Comparison of ENCODE assay signal across 27 mouse cellular contexts in the genomic region with DNA sequence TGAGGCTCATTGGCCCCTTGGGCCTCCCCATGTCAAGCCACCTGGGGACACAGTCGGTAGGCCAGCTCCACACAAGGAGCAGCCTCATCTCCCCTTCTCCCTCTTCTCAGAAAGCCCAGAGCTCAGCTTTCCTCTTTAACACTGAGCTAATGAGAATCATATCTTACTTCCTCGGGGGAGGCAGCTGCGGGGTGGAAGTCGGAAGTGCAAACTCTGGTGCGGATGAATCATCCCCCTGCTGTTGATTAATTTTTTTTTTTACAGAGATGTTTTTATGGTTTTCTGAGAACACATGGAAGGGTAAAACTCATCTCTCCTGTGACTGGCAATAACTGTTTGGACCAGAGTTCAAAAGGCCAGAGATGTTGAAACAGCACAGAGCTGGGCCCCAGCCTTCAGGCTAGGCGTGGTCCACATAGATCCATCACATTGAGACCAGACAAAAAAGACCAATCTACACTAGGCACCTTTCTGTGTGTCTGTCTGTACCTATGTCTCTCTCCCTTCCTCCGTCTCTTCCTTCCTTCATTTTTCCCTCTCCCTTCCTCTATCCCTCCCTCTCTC.
DNase-seq lines count a peak whose midpoint lies in the region; ATAC-seq and TF ChIP-seq lines count a peak whose summit lies in the region.
"Had no signal": no experiment of that assay in that cellular context is flagged by ENCODE, and none has a peak within 500 bp of the region (broad histone marks: within the 10 kb centered on the region; RNA-seq: fewer than 3 reads in every experiment).

No protein-coding gene starts in this region.

- ATAC-seq in liver, postnatal 0 days = peak; percentile 80
- ATAC-seq in stomach, embryonic 14.5 days (ENCODE audit: insufficient number of reproducible peaks, insufficient read depth, low FRiP score, low read depth) = no peak
- ATAC-seq: forebrain, embryonic 14.5 days; hindbrain, postnatal 0 days; midbrain, embryonic 16.5 days had no signal

- TF ChIP-seq POLR2A in MEL (IDR thresholded peaks at IDR 0.05; ENCODE audit: control insufficient read depth in 1 of 2, insufficient read depth in 1 of 2, low read depth in 1 of 2, low read length in 2 of 2, poor library complexity in 1 of 2) = no peak

- no peaks in the 10 kb centered on the region for H3K36me3 ChIP-seq in liver, postnatal 0 days (replicated peaks; ENCODE audit: insufficient read depth, low read length)
- H3K36me3 ChIP-seq in MEL (ENCODE audit: control insufficient read depth in 1 of 2, insufficient read depth in 2 of 2, low read length in 2 of 2) = peaks cover 0 to 8% of the 10 kb centered on the region in 2 experiments; a peak in 2 of 4 replicates
- H3K36me3 ChIP-seq in stomach, embryonic 14.5 days (ENCODE audit: control insufficient read depth, insufficient read depth, low read length) = no peaks in the 10 kb centered on the region
- H3K36me3 ChIP-seq in embryonic facial prominence, embryonic 10.5 days (replicated peaks) = no peaks in the 10 kb centered on the region
- H3K36me3 ChIP-seq: embryonic facial prominence, embryonic 13.5 days; hindbrain, embryonic 10.5 days; limb, embryonic 13.5 days; liver, embryonic 15.5 days; midbrain, embryonic 10.5 days; stomach, embryonic 15.5 days had no signal

- H3K9me3 ChIP-seq in liver, postnatal 0 days (ENCODE audit: low read length) = no peaks in the 10 kb centered on the region
- H3K9me3 ChIP-seq in MEL (replicated peaks; ENCODE audit: insufficient read depth, low read length) = no peaks in the 10 kb centered on the region
- H3K9me3 ChIP-seq in stomach, embryonic 14.5 days (ENCODE audit: control insufficient read depth, low read depth, low read length) = no peaks in the 10 kb centered on the region
- H3K9me3 ChIP-seq in embryonic facial prominence, embryonic 10.5 days = no peaks in the 10 kb centered on the region
- H3K9me3 ChIP-seq: embryonic facial prominence, embryonic 13.5 days; hindbrain, embryonic 10.5 days; limb, embryonic 13.5 days; liver, embryonic 15.5 days; midbrain, embryonic 10.5 days; stomach, embryonic 15.5 days had no signal

- no peak overlapping the region for H3K27ac ChIP-seq in liver, postnatal 0 days (ENCODE audit: low read depth)
- peak overlapping the region; percentile 56 for H3K27ac ChIP-seq in MEL (ENCODE audit: control insufficient read depth, low read depth, low read length)
- 0 out of 2 replicates have a peak overlapping the region, but pooled peaks have one; percentile 27 for H3K27ac ChIP-seq in stomach, embryonic 14.5 days (ENCODE audit: low read length)
- H3K27ac ChIP-seq in embryonic facial prominence, embryonic 10.5 days (replicated peaks) = no peak overlapping the region
- H3K27ac ChIP-seq: embryonic facial prominence, embryonic 13.5 days; hindbrain, embryonic 10.5 days; hindbrain, postnatal 0 days; kidney, postnatal 0 days; limb, embryonic 13.5 days; liver, embryonic 15.5 days; macrophage; midbrain, embryonic 10.5 days; stomach, embryonic 15.5 days had no signal

- no peak for DNase-seq in liver, postnatal 0 days
- DNase-seq in liver = no peak
- DNase-seq in MEL (ENCODE audit: low read depth, low spot score) = peak; percentile 68
- DNase-seq in fibroblast of lung, adult 2 months (ENCODE audit: low read depth) = peak; percentile 2
- DNase-seq in embryonic facial prominence, embryonic 10.5 days (ENCODE audit: low spot score) = no peak
- DNase-seq in kidney, postnatal 4 days = no peak
- DNase-seq: adrenal gland, postnatal 36 days; cerebellum, adult 11-12 months; cerebellum, postnatal 10 days; gastrocnemius, postnatal 10 days; heart, adult 11 months; kidney, adult 2 months; layer of hippocampus, postnatal 36 days had no signal

- H3K4me1 ChIP-seq in liver, postnatal 0 days (ENCODE audit: insufficient read depth) = no peaks in the 10 kb centered on the region
- H3K4me1 ChIP-seq in MEL (ENCODE audit: control insufficient read depth in 1 of 2, insufficient read depth in 2 of 2, low read length in 2 of 2) = peaks cover 0 to 14% of the 10 kb centered on the region in 2 experiments; a peak in 2 of 4 replicates
- peaks cover 4% of the 10 kb centered on the region; the same call in 1 of the 2 replicates for H3K4me1 ChIP-seq in stomach, embryonic 14.5 days (ENCODE audit: control insufficient read depth, insufficient read depth, low read length)
- H3K4me1 ChIP-seq in embryonic facial prominence, embryonic 10.5 days = no peaks in the 10 kb centered on the region; the same call in 1 of the 2 replicates
- H3K4me1 ChIP-seq: embryonic facial prominence, embryonic 13.5 days; liver, embryonic 15.5 days; stomach, embryonic 15.5 days had no signal

- no peak overlapping the region for H3K4me2 ChIP-seq in liver, postnatal 0 days (ENCODE audit: low read depth, low read length)
- no peak overlapping the region for H3K4me2 ChIP-seq in stomach, embryonic 14.5 days (replicated peaks; ENCODE audit: low read depth, low read length)
- H3K4me2 ChIP-seq: embryonic facial prominence, embryonic 13.5 days; heart, embryonic 11.5 days; limb, embryonic 13.5 days; liver, embryonic 15.5 days; stomach, embryonic 15.5 days had no signal

- no peak for TF ChIP-seq EP300 in liver, postnatal 0 days (IDR thresholded peaks at IDR 0.05; ENCODE audit: low read depth)
- peak in 1 of 2 experiments; percentile 40; a peak in 1 of 4 replicates for TF ChIP-seq EP300 in MEL (IDR thresholded peaks at IDR 0.05; ENCODE audit: low read depth in 1 of 2, low read length in 2 of 2)

- TF ChIP-seq RAD21 in MEL (IDR thresholded peaks at IDR 0.05; ENCODE audit: low read depth, low read length) = no peak; the same call in 1 of the 2 replicates

- H3K9ac ChIP-seq in liver, postnatal 0 days (replicated peaks) = no peak overlapping the region
- H3K9ac ChIP-seq in MEL (ENCODE audit: control insufficient read depth, low read depth, low read length, poor library complexity, severe bottlenecking) = peak overlapping the region; percentile 25
- H3K9ac ChIP-seq in stomach, embryonic 14.5 days (replicated peaks; ENCODE audit: low read depth, low read length) = no peak overlapping the region
- H3K9ac ChIP-seq: embryonic facial prominence, embryonic 13.5 days; limb, embryonic 13.5 days; liver, embryonic 15.5 days; stomach, embryonic 15.5 days had no signal

- no peak overlapping the region for H3K4me3 ChIP-seq in liver, postnatal 0 days (ENCODE audit: low read depth, low read length)
- peak overlapping the region in 1 of 2 experiments; percentile 15; a peak in 2 of 4 replicates for H3K4me3 ChIP-seq in MEL (ENCODE audit: control insufficient read depth in 1 of 2, insufficient read depth in 1 of 2, low read depth in 2 of 2, low read length in 2 of 2)
- H3K4me3 ChIP-seq in stomach, embryonic 14.5 days (ENCODE audit: low read depth, low read length) = no peak overlapping the region
- no peak overlapping the region for H3K4me3 ChIP-seq in embryonic facial prominence, embryonic 10.5 days
- H3K4me3 ChIP-seq: embryonic facial prominence, embryonic 13.5 days; erythroblast, embryonic 14.5 days; hindbrain, embryonic 10.5 days; limb, embryonic 13.5 days; liver, embryonic 15.5 days; midbrain, embryonic 10.5 days; stomach, embryonic 15.5 days had no signal

- H3K27me3 ChIP-seq in liver, postnatal 0 days (ENCODE audit: insufficient read depth, low read length) = no peaks in the 10 kb centered on the region
- H3K27me3 ChIP-seq in MEL (ENCODE audit: control insufficient read depth in 1 of 2, insufficient read depth in 2 of 2, low read length in 2 of 2) = no peaks in the 10 kb centered on the region
- H3K27me3 ChIP-seq in stomach, embryonic 14.5 days (ENCODE audit: control insufficient read depth, insufficient read depth, low read length) = no peaks in the 10 kb centered on the region
- H3K27me3 ChIP-seq in embryonic facial prominence, embryonic 10.5 days (replicated peaks; ENCODE audit: low read depth, poor library complexity, severe bottlenecking) = peaks cover 7% of the 10 kb centered on the region; the same call in 1 of the 2 replicates
- H3K27me3 ChIP-seq: liver, embryonic 15.5 days; stomach, embryonic 15.5 days had no signal

- no peak for TF ChIP-seq CTCF in liver, postnatal 0 days (IDR thresholded peaks at IDR 0.05; ENCODE audit: low read depth)
- no peak for TF ChIP-seq CTCF in MEL (IDR thresholded peaks at IDR 0.05 in 2 of 3, conservative IDR thresholded peaks at IDR 0.05 in 1 of 3; ENCODE audit: control insufficient read depth in 1 of 3, insufficient read depth in 1 of 3, low read depth in 2 of 3, low read length in 3 of 3, poor library complexity in 1 of 3, severe bottlenecking in 1 of 3)

- 69% methylated on average over 7 of the region's 7 CpGs for WGBS in liver, postnatal 0 days (ENCODE audit: insufficient replicate concordance)
- WGBS in stomach, embryonic 14.5 days = 53% methylated on average over 7 of the region's 7 CpGs
- WGBS in embryonic facial prominence, embryonic 10.5 days = 88% methylated on average over 7 of the region's 7 CpGs

- H3K79me2 ChIP-seq in MEL (ENCODE audit: control insufficient read depth, insufficient read depth, low read length, poor library complexity) = no peaks in the 10 kb centered on the region

TF ChIP-seq in MEL, 35 proteins besides CTCF, POLR2A, EP300 and RAD21:
- no peak for TF ChIP-seq SMC3 (IDR thresholded peaks at IDR 0.05; ENCODE audit: low read depth, low read length)
- TF ChIP-seq TCF12 (IDR thresholded peaks at IDR 0.05; ENCODE audit: low read depth, low read length) = no peak
- no peak for TF ChIP-seq POLR2AphosphoS2 (IDR thresholded peaks at IDR 0.05; ENCODE audit: low read length)
- TF ChIP-seq ZKSCAN1 (IDR thresholded peaks at IDR 0.05; ENCODE audit: low read depth, low read length) = no peak
- TF ChIP-seq ZNF384 (IDR thresholded peaks at IDR 0.05; ENCODE audit: low read depth, low read length) = peak; percentile 84
- peak; percentile 19; the same call in 1 of the 2 replicates for TF ChIP-seq GATA1 (IDR thresholded peaks at IDR 0.05; ENCODE audit: low read depth, low read length)
- TF ChIP-seq MAZ (IDR thresholded peaks at IDR 0.05; ENCODE audit: low read depth, low read length) = no peak
- 0 out of 2 replicates have a peak, but pooled peaks have one; percentile 76 for TF ChIP-seq JUND (IDR thresholded peaks at IDR 0.05; ENCODE audit: low read depth, low read length)
- peak; percentile 45; the same call in 1 of the 2 replicates for TF ChIP-seq ETS1 (IDR thresholded peaks at IDR 0.05; ENCODE audit: low read depth, low read length)
- 0 out of 2 replicates have a peak, but pooled peaks have one; percentile 12 for TF ChIP-seq SIN3A (IDR thresholded peaks at IDR 0.05; ENCODE audit: low read length)
- TF ChIP-seq CHD2 (IDR thresholded peaks at IDR 0.05; ENCODE audit: low read length) = no peak

Comparison
In these comparisons a context has a peak if more than half of its experiments do, and no peak if none do; other contexts are left out.
1. DNase-seq: peak in MEL (single experiment) and fibroblast of lung, adult 2 months (single experiment); none in liver, postnatal 0 days (single experiment), liver (single experiment), embryonic facial prominence, embryonic 10.5 days (single experiment) and kidney, postnatal 4 days (0 of 2).
2. H3K27ac ChIP-seq: peak in MEL (single experiment) and stomach, embryonic 14.5 days (single experiment); none in liver, postnatal 0 days (single experiment) and embryonic facial prominence, embryonic 10.5 days (single experiment).